Mouse (Mus musculus): ENCODE data around the gene Itgb1bp2. TPM values are rescaled to one million over a fixed set of nuclear protein-coding genes. Genes with fewer than 3 reads are reported as not detected.

Gene Itgb1bp2
- 100 to 1,000 TPM; 531 to 549 TPM for total RNA-seq (2021)
- long read RNA-seq, experiment 1, transcript Itgb1bp2-201 (11 exons, 1,314 nt): major isoform, 167 of 208 reads
- long read RNA-seq, experiment 1, partial matches to known transcripts: 14 of 208 reads
- long read RNA-seq, experiment 1, other reads (novel, unspliced or antisense): 27 of 208 reads
- long read RNA-seq, experiment 2, transcript Itgb1bp2-201 (11 exons, 1,314 nt): major isoform, 224 of 258 reads
- long read RNA-seq, experiment 2, partial matches to known transcripts: 8 of 258 reads
- long read RNA-seq, experiment 2, other reads (novel, unspliced or antisense): 26 of 258 reads

DNA sequence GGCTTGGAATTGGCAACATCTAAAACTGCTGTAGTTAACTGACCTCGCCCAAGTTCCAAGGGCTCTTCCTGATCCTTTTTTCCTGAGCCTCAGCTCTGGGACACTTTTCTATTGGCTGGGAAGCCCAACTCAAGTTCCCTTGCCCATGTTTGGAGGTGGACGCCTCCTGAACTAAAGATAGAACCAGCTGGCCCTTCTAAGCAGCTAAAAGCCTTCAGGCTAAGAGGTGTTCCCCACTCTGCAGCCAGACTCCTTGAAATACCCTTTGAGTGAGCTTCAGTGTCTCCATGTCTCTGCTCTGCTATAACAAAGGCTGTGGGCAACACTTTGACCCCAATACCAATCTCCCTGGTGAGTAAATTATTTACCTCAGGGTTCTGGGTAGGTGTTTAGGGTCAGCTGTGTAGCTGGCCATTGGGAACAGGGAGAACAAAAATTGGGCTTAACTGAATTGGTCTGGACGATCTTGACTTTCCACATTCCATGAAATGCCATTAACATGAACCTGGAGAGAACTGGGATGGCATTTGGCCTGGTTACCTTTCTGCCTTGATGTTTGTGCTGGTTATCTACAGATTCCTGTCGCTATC lies at the start of gene Itgb1bp2:
TSS of gene Itgb1bp2 (plus strand) at position 203 of the 590 bp plus-strand sequence.
- no peak for DNase-seq

DNA sequence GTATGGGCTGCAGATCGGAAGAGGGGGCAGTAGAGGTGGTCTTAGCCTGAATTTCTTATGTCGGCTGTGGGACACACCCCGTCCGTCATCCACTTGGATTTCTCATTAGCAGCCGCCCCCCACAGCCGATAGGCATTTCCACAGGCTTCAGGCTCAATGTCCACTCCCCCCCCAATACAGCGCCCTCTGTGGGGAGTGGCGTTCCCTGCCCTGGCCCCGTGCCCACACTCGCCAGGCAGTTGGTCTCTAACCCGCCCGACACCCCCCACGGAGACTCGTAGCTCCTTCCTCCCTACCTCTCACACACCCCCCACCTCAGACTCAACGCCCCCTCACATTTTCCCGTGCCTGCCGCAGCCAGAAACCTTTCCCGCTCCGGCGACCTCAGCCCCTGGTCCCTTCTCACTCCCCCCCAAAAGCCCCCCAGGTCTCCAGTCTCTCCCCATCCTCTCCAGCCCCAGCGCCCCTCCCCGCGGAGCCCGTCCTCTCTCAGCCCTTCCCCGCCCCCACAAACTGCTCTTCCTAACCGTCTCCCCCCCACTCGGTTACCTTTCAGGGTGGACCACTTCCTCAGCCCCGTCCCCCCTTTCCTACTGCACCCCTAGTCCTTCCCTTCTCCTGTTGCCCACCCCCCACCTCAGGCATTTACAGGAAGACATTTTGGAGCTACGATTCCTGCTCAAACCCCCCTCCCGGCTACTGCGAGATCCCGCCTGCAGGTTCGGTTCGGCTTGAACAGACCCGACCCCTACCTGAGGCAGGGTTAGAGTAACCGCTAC lies 29.8 kb upstream of the Itgb1bp2 start:
- peak; percentile 61 for DNase-seq

DNA sequence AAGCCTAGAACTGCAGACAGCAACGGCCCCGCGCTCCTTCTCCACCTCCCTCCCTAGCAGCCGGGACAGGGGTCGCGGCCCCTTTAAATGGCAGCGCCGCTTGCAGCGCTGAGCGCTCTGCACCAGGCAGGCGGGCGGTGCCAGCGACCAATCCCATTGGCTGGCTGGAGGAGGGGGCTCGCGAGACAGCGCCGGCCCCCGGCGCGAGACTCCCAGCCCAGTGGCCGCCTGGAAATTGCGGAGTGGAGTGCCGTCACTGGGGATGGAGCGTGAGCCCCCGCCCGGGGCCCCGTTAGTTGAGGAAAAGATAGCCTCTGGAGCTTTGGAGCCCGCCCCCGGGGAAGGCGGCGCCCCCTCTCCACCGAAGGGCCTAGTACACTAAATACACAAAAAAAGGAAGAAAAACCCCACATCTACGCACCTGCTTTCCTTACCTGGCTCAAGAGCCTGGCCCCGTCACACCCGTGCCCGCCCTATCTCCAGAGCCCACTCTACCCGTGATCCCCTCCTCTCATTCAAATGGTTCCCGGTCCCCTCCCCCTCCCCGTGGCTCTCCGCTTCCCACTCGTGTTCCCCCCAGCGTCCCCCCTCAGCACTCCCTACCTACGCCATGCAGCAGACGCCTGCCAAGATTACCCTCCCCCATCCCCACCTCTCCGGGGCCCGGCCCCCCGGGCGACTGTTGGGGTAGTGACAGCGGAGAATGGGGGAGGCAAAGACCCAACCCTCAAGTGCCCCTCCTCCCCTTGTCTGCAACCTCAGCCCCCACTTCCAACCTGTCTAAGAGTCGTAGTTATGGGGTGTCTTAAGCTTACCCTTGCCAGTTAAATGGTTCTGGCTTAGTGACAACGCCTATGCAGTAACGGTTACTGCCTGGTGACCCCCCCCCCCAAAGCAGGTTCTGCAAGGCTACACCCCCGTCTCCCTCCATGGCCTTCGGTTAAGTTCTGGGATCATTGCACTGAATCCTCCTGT lies 28.9 kb upstream of the Itgb1bp2 start:
- DNase-seq: peak; percentile 80

DNA sequence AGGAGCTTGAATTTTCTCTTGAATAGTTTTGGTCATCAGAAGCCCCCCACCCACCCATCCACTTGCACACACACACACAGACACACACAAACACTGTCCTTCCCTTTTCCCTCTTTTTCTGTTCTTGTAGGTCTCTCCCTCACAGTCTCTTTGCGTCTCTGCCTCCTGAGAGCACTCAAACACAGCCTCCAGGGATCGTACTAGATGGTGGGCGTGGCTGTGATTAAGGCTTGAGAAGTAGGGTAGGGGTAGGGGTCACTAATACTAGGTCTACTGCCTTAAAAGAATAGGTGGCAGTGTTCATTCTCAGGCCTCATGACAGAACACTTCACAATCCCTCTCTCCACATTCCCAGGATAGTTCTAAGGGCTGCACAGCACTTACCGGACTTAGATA lies 28.2 kb upstream of the Itgb1bp2 start, which contains the start of gene Zmym3:
TSS of gene Zmym3 (minus strand) at position 150 of the 396 bp plus-strand sequence.
- DNase-seq: no peak

DNA sequence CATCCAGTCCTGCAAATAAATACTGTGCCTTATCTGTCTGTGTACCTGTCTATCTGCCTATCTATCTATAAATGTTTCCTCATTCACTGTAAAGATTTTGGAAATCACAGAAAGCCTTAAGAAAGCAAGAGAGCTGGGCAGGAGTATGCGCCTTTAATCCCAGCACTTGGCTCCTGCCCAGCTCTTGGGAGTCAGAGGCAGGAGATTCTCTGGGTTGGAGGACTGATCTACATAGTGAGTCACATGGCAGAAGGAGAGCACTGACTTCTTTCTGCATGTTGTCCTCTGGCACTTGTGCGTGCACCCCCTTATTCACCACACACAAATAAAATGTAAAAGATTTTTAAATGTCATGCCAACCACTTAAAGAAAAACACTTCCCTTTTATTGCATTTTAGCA lies 25.4 kb upstream of the Itgb1bp2 start:
- DNase-seq: no peak

DNA sequence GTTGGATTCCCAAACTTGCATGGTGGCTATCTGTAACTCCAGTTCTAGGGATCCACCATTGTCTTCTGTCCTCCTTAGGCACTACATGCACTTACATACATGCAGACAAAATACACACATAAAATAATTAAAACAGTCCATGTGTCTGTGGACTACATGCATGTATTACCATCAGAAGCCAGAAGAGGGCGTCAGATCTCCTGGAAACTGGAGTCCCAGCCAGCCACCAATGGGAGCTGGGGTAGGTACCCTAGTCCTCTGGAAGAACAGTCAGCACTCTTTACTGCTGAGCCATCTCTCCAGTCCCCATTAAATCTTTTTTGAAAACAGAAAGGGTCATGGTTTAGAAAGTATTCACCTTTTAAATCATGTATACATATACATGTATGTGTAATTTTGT lies 21.1 kb upstream of the Itgb1bp2 start:
- peak; percentile 11 for DNase-seq

GRCm38 (mm10) chrX:101428785-101429141 lies 20.1 kb upstream of the Itgb1bp2 start:
- DNase-seq: no peak

DNA sequence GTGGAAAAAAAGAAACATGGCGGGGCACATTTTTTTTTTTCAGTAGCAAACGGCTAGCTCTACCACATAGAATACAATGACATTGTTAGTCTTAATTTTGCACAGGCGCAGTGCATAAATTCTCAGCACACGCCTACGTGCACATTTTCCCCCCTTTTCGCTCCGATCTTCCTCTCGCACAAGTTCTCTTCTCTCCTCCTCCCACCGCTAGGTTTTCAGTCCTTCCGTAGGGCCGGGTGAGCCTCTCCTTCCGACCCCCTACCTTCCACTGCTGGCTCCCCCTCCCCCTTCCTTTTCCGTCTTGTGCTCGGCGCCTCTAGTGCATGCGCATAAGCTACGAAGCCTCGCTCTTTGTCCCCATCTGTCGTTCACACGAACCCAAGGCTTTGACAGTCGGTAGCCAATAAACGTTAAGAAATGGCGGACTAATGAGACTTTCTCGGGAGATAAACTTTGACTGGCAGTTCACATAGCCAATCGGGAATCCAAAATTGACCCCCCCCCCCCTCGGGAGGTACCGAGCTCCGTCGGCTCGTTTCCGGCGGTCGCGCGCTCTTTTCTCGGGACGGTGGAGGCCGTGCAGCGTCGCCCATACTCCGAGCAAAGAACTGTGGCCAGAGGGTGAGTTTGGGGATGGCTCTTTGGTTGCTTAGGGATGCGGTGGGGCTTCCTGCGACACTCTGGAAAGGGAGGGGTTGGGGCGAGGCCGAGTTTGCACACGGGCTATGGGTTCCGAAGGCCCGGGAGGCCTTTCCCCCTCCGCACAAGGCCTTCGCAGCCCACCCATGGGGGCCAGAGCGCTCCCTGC lies 19.5 kb upstream of the Itgb1bp2 start, which contains the start of gene Nono:
TSS of gene Nono (plus strand) at position 177 of the 808 bp plus-strand sequence.
- peak; percentile 79 for DNase-seq

GRCm38 (mm10) chrX:101429976-101430375 lies 18.9 kb upstream of the Itgb1bp2 start:
- DNase-seq: no peak

- DNase-seq: no peak
Observed at GRCm38 (mm10) chrX:101451147-101451546, 2.3 kb downstream of the Itgb1bp2 start.

GRCm38 (mm10) chrX:101451591-101451990 lies 2.7 kb downstream of the Itgb1bp2 start:
- no peak for DNase-seq

DNA sequence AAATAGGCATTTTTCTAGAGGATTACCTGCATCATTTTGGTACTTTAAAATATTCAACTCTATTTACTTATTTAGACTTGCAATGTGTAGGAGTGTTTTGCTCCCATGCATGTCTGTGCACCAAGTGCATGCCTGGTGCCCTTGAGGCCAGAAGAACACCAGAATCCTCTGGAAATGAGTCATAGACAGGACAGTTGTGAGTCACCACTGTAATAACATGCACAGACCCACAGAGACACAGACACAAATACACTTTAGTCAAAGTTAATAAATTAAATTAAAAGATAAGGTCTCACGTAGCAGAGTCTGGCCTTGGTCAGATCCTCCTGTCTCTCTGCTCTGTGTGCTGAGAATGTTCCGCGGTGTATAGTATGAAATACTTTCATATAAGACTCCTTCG lies 23.3 kb downstream of the Itgb1bp2 start:
- no peak for DNase-seq

DNA sequence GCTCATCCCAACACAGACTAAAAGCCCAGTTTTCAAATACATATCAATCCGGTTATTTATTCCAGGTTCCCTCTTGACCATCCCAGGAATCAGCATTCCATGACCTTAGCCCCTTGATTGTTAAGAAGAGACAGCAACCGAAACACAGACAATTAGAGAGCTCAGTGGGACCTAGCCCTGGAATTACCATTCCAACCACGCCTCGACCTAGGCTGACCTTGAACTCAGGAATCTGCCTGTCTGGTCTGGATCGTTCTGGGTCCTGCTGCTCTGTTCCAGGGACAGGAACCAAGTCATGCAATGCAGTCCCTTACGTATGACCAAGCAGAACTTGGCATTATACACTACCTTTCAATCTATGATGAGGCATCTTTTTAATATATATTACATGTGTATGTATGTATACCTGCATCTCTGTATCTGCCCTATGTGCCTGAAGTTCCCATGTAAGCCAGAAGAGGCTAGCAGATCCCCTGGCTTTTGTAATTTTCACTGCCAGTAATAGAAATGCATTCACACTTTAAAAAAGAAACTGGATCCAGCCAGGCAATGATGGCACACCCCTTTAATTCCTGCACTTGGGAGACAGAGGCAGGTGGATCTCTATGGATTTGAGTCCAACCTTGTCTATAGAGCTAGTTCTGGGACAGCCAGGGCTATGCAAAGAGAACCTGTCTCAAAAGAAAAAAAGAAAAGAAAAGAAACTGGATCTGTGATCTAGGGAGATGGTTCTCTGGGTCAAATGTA lies 32.9 kb downstream of the Itgb1bp2 start:
- DNase-seq: no peak

DNA sequence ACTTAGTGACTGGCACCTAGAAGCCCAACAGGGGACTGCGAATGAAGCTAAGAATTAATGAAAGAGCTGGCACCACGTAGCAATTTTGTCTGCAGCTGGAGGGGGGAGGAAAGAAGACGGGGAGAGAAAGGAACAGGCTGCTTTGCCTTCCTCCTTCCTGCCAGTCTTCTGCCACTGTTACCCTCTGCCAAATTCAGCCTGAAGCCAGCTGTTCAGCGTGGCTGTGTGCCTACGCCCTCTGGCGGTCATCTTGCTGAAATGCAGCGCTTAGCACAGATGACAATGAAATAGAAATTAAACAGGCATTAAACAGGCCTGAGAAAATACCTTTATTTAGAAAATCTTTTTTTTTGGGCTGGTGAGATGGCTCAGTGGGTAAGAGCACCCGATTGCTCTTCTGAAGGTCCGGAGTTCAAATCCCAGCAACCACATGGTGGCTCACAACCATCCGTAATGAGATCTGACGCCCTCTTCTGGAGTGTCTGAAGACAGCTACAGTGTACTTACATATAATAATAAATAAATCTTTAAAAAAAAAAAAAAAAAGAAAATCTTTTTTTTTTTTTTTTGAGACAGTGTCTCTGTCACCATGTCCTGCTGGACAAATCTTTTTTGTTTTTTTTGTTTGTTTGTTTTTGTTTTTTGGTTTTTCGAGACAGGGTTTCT lies 37.7 kb downstream of the Itgb1bp2 start:
- peak; percentile 48 for DNase-seq

Other genes starting within 250 kb of the Itgb1bp2 start
- gene Snx12, start 226.5 kb upstream of the Itgb1bp2 start, total RNA-seq (2021): 10 to 100 TPM; 48.5 to 50.2 TPM
- gene Foxo4, start 194.6 kb upstream of the Itgb1bp2 start, total RNA-seq (2021): 10 to 100 TPM; 48.2 to 55.0 TPM
- gene Gm614, start 185.1 kb upstream of the Itgb1bp2 start, total RNA-seq (2021): under 1 TPM in 1 of 2 experiments, not detected in 1; 0.50 TPM
- gene Il2rg, start 180.8 kb upstream of the Itgb1bp2 start, total RNA-seq (2021): 1 to 10 TPM; 5.5 to 7.9 TPM
- not detected for gene Gm20489, start 180.1 kb upstream of the Itgb1bp2 start, total RNA-seq (2021)
- gene Med12, start 175.1 kb upstream of the Itgb1bp2 start, total RNA-seq (2021): 10 to 100 TPM; 25.6 to 28.8 TPM
- 1 to 10 TPM; 1.4 to 1.6 TPM for gene Nlgn3, start 149.9 kb upstream of the Itgb1bp2 start, total RNA-seq (2021)
- gene Gjb1, start 72.7 kb upstream of the Itgb1bp2 start, total RNA-seq (2021): 1 to 10 TPM; 1.8 to 2.1 TPM
- 10 to 100 TPM; 10.1 to 21.4 TPM for gene Zmym3, start 28.2 kb upstream of the Itgb1bp2 start, total RNA-seq (2021)
- gene Nono, start 19.8 kb upstream of the Itgb1bp2 start, total RNA-seq (2021): 10 to 100 TPM; 91.9 to 98.8 TPM
- gene Taf1, start 83.6 kb downstream of the Itgb1bp2 start, total RNA-seq (2021): 10 to 100 TPM; 10.4 to 14.3 TPM
- 10 to 100 TPM; 56.5 to 82.2 TPM for gene Ogt, start 191.0 kb downstream of the Itgb1bp2 start, total RNA-seq (2021)